Mouse (Mus musculus) liver, embryonic 14.5 days (tissue): ENCODE measurements around the gene Gm42742.

ENCODE experiments used
- CTCF ChIP-seq: IDR thresholded peaks from 2 replicates; pipeline ENCODE4 v1.5.1; 2016; ENCODE audit warnings: antibody characterized with exemption, low read depth, control low read depth
- EP300 ChIP-seq: IDR thresholded peaks from 2 replicates; pipeline ENCODE4 v1.6.1; 2016; ENCODE audit warnings: antibody characterized with exemption, low read depth

DNA sequence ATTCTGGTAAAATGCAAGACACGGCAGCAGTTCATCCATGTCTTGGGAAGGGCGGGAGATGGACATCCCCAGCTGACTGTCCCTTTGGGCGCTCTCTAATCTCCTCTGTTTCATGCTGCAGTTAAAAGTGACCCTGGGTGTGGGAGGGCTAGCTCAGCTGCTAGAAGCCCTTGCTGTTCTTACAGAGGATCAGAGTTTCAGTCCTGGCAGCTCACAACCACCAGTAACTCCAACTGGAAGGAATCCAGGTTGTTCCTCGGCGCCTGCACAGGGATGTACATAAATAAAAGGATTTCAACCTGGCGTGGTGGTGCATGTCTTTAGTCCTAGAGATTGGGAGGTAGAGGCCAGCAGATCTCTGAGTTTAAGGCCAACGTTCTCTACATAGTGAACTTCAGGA is 37.8 kb downstream of the Gm42742 start:
- no peak for TF ChIP-seq CTCF
- no peak for TF ChIP-seq EP300
